Comparison of ENCODE assay signal across 10 mouse cellular contexts in the genomic region with DNA sequence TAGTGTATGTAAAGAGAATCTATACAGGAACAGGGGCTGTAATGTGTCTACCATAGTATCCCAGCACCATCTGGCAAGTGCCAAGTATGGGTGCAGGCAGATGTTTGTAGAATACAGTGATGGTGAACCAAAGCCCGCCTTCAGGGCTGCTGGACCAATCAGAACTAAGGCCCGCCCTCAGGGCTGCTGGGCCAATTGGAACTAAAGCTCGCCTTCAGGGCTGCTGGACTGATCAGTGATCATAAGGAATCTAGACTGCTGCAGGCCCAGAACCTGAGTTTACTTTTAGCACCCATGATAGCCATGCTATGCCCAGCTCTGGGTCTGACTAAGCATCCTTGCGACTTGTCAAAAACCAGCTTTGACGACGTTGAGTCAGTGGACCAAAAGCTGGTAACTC. TPM values are rescaled to one million over a fixed set of nuclear protein-coding genes. Genes with fewer than 3 reads are reported as not detected.
A peak's percentile ranks its signal among the peaks of the same experiment; 100 is the strongest.
DNase-seq lines count a peak whose midpoint lies in the region; ATAC-seq and TF ChIP-seq lines count a peak whose summit lies in the region.
"Had no signal": no experiment of that assay in that cellular context is flagged by ENCODE, and none has a peak within 500 bp of the region (broad histone marks: within the 10 kb centered on the region; RNA-seq: fewer than 3 reads in every experiment).

No protein-coding gene starts in this region.

- TF ChIP-seq CTCF in layer of hippocampus, adult 2 months (conservative IDR thresholded peaks at IDR 0.05), result no peak

- no peaks in the 10 kb centered on the region for H3K27me3 ChIP-seq in hindbrain, embryonic 14.5 days (ENCODE audit: control insufficient read depth, insufficient read depth, low read length)

- H3K9ac ChIP-seq in hindbrain, embryonic 14.5 days, result no peak overlapping the region
- H3K9ac ChIP-seq: limb, embryonic 12.5 days had no signal

- no peak overlapping the region for H3K27ac ChIP-seq in hindbrain, embryonic 14.5 days
- no peak overlapping the region for H3K27ac ChIP-seq in layer of hippocampus, adult 2 months
- H3K27ac ChIP-seq: limb, embryonic 12.5 days had no signal

- H3K4me2 ChIP-seq in hindbrain, embryonic 14.5 days (replicated peaks), result peak overlapping the region; percentile 18; the same call in 1 of the 2 replicates
- H3K4me2 ChIP-seq: limb, embryonic 12.5 days had no signal

- H3K36me3 ChIP-seq in hindbrain, embryonic 14.5 days (replicated peaks; ENCODE audit: control insufficient read depth, insufficient read depth), result no peaks in the 10 kb centered on the region
- H3K36me3 ChIP-seq: limb, embryonic 12.5 days had no signal

- H3K9me3 ChIP-seq in hindbrain, embryonic 14.5 days (ENCODE audit: control insufficient read depth, low read length), result no peaks in the 10 kb centered on the region
- H3K9me3 ChIP-seq: limb, embryonic 12.5 days had no signal

- ATAC-seq in hindbrain, embryonic 14.5 days (ENCODE audit: low FRiP score), result no peak

- H3K4me1 ChIP-seq in hindbrain, embryonic 14.5 days (replicated peaks; ENCODE audit: control insufficient read depth, insufficient read depth, low read length), result no peaks in the 10 kb centered on the region
- H3K4me1 ChIP-seq: limb, embryonic 12.5 days had no signal

- no peak overlapping the region for H3K4me3 ChIP-seq in hindbrain, embryonic 14.5 days (replicated peaks; ENCODE audit: low read length)
- H3K4me3 ChIP-seq in layer of hippocampus, adult 2 months, result no peak overlapping the region
- H3K4me3 ChIP-seq: limb, embryonic 12.5 days had no signal

- WGBS in hindbrain, embryonic 14.5 days, result 29% methylated on average over 6 of the region's 6 CpGs

- peak; percentile 33 to 45 for DNase-seq in kidney, postnatal 4 days
- DNase-seq in kidney, postnatal 25 days, result no peak
- DNase-seq in embryo, embryonic 11.5 days (ENCODE audit: low read depth, low spot score), result peak; percentile 7
- no peak for DNase-seq in hindbrain, embryonic 14.5 days (ENCODE audit: low spot score)
- DNase-seq in retina, embryonic 14.5 days (ENCODE audit: low spot score), result peak; percentile 66
- no peak for DNase-seq in urinary bladder, postnatal 10 days (ENCODE audit: low spot score)
- DNase-seq in ovary, adult 18-20 months (ENCODE audit: low spot score), result no peak
- DNase-seq in layer of hippocampus, adult 2 months (ENCODE audit: low spot score in 2 of 2), result no peak

RNA-seq across cellular contexts. Expression of gene Oas2, which starts 12.2 kb away (rescaled TPM):
- 0.16 and 0.32 TPM in 2 replicates for polyA plus RNA-seq in hindbrain, embryonic 14.5 days (2014; fragmentation: Nextera tagmentation; extraction: Ambion mirVana)
- total RNA-seq in layer of hippocampus, adult 2 months (2021), result not detected

RNA-seq across cellular contexts. Expression of gene Oas3, which starts 15.6 kb away (rescaled TPM):
- 0.46 and 0.95 TPM in 2 replicates for polyA plus RNA-seq in hindbrain, embryonic 14.5 days (2014; fragmentation: Nextera tagmentation; extraction: Ambion mirVana)
- total RNA-seq in layer of hippocampus, adult 2 months (2021), result not detected
- total RNA-seq: gastrocnemius, adult 8-10 months had no signal
- polyA plus RNA-seq: limb, embryonic 12.5 days had no signal

RNA-seq across cellular contexts. Expression of gene Oas1e, which starts 33.4 kb away (rescaled TPM):
- 0.24 and 0.35 TPM in 2 replicates for polyA plus RNA-seq in hindbrain, embryonic 14.5 days (2014; fragmentation: Nextera tagmentation; extraction: Ambion mirVana)
- not detected for total RNA-seq in layer of hippocampus, adult 2 months (2021)
- total RNA-seq: gastrocnemius, adult 8-10 months had no signal
- polyA plus RNA-seq: limb, embryonic 12.5 days had no signal

RNA-seq across cellular contexts. Expression of gene Dtx1, which starts 50.2 kb away (rescaled TPM):
- polyA plus RNA-seq in hindbrain, embryonic 14.5 days (2014; fragmentation: Nextera tagmentation; extraction: Ambion mirVana), result 53.9 and 64.1 TPM in 2 replicates
- 10 to 100 TPM; 70.9 to 73.9 TPM for total RNA-seq in layer of hippocampus, adult 2 months (2021)

RNA-seq across cellular contexts. Expression of gene Oas1c, which starts 50.4 kb away (rescaled TPM):
- polyA plus RNA-seq in hindbrain, embryonic 14.5 days (2014; fragmentation: Nextera tagmentation; extraction: Ambion mirVana), result 0.40 and 0.64 TPM in 2 replicates
- 1 to 10 TPM in 1 of 2 experiments, under 1 TPM in 1; 0.26 to 1.4 TPM for total RNA-seq in layer of hippocampus, adult 2 months (2021)

Comparison
In these comparisons a context has a peak if more than half of its experiments do, and no peak if none do; other contexts are left out.
1. DNase-seq: peak in kidney, postnatal 4 days (2 of 2), embryo, embryonic 11.5 days (single experiment) and retina, embryonic 14.5 days (single experiment); none in kidney, postnatal 25 days (0 of 2), hindbrain, embryonic 14.5 days (single experiment), urinary bladder, postnatal 10 days (single experiment), ovary, adult 18-20 months (single experiment) and layer of hippocampus, adult 2 months (0 of 2).